Mouse (Mus musculus) brain, embryonic 14.5 days (tissue): ENCODE measurements around the gene Utp11.

ENCODE experiments used
- CTCF ChIP-seq: fragments of 200-500 bp; IDR thresholded peaks from 2 replicates; pipeline ENCODE4 v1.5.1; 2012; ENCODE audit warnings: inconsistent platforms, mild to moderate bottlenecking, moderate library complexity, borderline replicate concordance; ENCODE audit not compliant: insufficient read depth, insufficient read length; ENCODE audit errors: extremely low read depth
- POLR2A ChIP-seq: fragments of 200-500 bp; IDR thresholded peaks from 2 replicates; pipeline ENCODE4 v1.6.1; 2012; ENCODE audit warnings: mild to moderate bottlenecking, inconsistent platforms, borderline replicate concordance; ENCODE audit not compliant: poor library complexity, insufficient read depth, insufficient read length, severe bottlenecking; ENCODE audit errors: extremely low read depth

DNA sequence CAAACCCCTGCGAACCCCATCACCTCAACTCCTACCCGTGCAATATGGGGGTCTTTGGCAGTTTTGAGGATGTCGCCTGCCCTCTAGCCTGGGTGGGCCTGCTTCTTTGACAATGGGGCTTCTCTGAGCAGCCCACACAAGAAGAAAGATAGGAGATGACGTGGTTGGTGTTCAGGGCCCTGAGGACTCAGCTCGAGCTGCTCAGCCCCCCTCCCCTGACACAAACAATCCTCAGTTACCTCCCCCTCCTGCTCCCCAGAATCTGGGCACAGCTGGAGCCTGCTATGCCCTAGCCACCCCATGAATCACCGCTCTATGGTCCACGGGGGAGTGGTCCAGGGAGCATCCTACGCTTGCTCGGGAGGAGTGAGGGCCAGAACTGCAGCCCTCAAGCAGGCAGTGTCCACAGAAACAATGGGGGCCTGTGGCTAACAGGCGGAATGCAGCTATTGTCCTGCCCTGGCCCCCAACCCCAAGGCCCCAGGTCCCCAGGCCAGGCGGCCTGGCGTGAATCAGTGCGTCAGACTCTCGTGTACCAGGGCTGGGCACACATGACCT, 25.8 kb downstream of the Utp11 start:
- TF ChIP-seq CTCF (no peak), POLR2A (no peak)
